Mouse (Mus musculus) adrenal gland (tissue): ENCODE measurements around the gene Pecam1.

Experiments used
- intact Hi-C: fragments of 180-260 bp; cut with DNase I; formaldehyde crosslinking; loops from one replicate; pipeline ENCODE4 v1.15.1; 2025

Gene Pecam1

GRCm38 (mm10) chr11:106776960-106777359, 26.5 kb upstream of the Pecam1 start:
- intact Hi-C loops = no loop called here

- intact Hi-C loops = no loop called here
Observed at GRCm38 (mm10) chr11:106773061-106773460, 22.6 kb upstream of the Pecam1 start.

GRCm38 (mm10) chr11:106770195-106770974, 20.0 kb upstream of the Pecam1 start:
- intact Hi-C loops = no loop called here

- intact Hi-C loops = no loop called here
Observed at GRCm38 (mm10) chr11:106767516-106767915, 17.1 kb upstream of the Pecam1 start.

- intact Hi-C loops = no loop called here
Observed at GRCm38 (mm10) chr11:106766611-106767162, 16.3 kb upstream of the Pecam1 start.

GRCm38 (mm10) chr11:106762800-106763185, 12.4 kb upstream of the Pecam1 start:
- intact Hi-C loops = no loop called here

- intact Hi-C loops = no loop called here
Observed at GRCm38 (mm10) chr11:106762139-106762799, 11.8 kb upstream of the Pecam1 start.

GRCm38 (mm10) chr11:106760511-106760910, 10.1 kb upstream of the Pecam1 start:
- intact Hi-C loops = no loop called here

- intact Hi-C loops = loop anchor here (10.0 kb wide), 1 partner anchor 224 kb away; no protein-coding TSS in a partner anchor
Observed at GRCm38 (mm10) chr11:106759028-106759427, 8.6 kb upstream of the Pecam1 start.

GRCm38 (mm10) chr11:106755583-106755982, 5.2 kb upstream of the Pecam1 start:
- intact Hi-C loops = loop anchor here (10.0 kb wide), 1 partner anchor 221 kb away; no protein-coding TSS in a partner anchor

- intact Hi-C loops = loop anchor here (10.0 kb wide), 1 partner anchor 219 kb away; no protein-coding TSS in a partner anchor
Observed at GRCm38 (mm10) chr11:106753314-106753713, 2.9 kb upstream of the Pecam1 start.

GRCm38 (mm10) chr11:106752103-106752502, 1.7 kb upstream of the Pecam1 start:
- intact Hi-C loops = loop anchor here (10.0 kb wide), 1 partner anchor 217 kb away; no protein-coding TSS in a partner anchor

GRCm38 (mm10) chr11:106751039-106752018, 901 bp upstream of the Pecam1 start, which contains the start of gene Milr1:
TSS of gene Milr1 (plus strand) at chr11:106751226.
- intact Hi-C loops = loop anchor here (10.0 kb wide), 1 partner anchor 217 kb away; no protein-coding TSS in a partner anchor

GRCm38 (mm10) chr11:106749557-106750120, 789 bp downstream of the Pecam1 start:
- intact Hi-C loops = loop anchor here (10.0 kb wide), 1 partner anchor 215 kb away; no protein-coding TSS in a partner anchor

GRCm38 (mm10) chr11:106744949-106745348, 5.5 kb downstream of the Pecam1 start:
- intact Hi-C loops = no loop called here

- intact Hi-C loops = no loop called here
Observed at GRCm38 (mm10) chr11:106742388-106742841, 8.0 kb downstream of the Pecam1 start.

- intact Hi-C loops = loop anchor here (1.0 kb wide), 1 partner anchor 93 kb away; no protein-coding TSS in a partner anchor
Observed at GRCm38 (mm10) chr11:106741826-106742225, 8.6 kb downstream of the Pecam1 start.

GRCm38 (mm10) chr11:106741232-106741631, 9.2 kb downstream of the Pecam1 start:
- intact Hi-C loops = loop anchor here (1.0 kb wide), 1 partner anchor 92 kb away; no protein-coding TSS in a partner anchor

GRCm38 (mm10) chr11:106740724-106741123, 9.7 kb downstream of the Pecam1 start:
- intact Hi-C loops = loop anchor here (1.0 kb wide), 1 partner anchor 91 kb away; no protein-coding TSS in a partner anchor

GRCm38 (mm10) chr11:106739116-106739515, 11.3 kb downstream of the Pecam1 start:
- intact Hi-C loops = loop anchor here (10.0 kb wide), 1 partner anchor 54 kb away; no protein-coding TSS in a partner anchor
